Mouse (Mus musculus) bone marrow macrophage, adult 2 months (primary cell): ENCODE measurements around the gene Msgn1.

Experiments used
- CTCF ChIP-seq: IDR thresholded peaks from 2 replicates; pipeline ENCODE4 v1.5.1; 2012; ENCODE audit warnings: low read depth, mild to moderate bottlenecking, low read length, moderate library complexity
- POLR2A ChIP-seq: IDR thresholded peaks from 2 replicates; pipeline ENCODE4 v1.6.1; 2012; ENCODE audit warnings: mild to moderate bottlenecking, low read depth, low read length, borderline replicate concordance

GRCm38 (mm10) chr12:11247460-11247859, 38.7 kb upstream of the Msgn1 start:
- no peak for TF ChIP-seq CTCF
- no peak for TF ChIP-seq POLR2A
